Mouse (Mus musculus) right cerebral cortex, adult 18-20 months (tissue): Measurements from ENCODE around the gene Arrb1.

Experiments used
- DNase-seq: peaks from one replicate; pipeline ENCODE4 v3.0.0; 2022; ENCODE audit warnings: mixed read lengths

The Arrb1 gene

DNA sequence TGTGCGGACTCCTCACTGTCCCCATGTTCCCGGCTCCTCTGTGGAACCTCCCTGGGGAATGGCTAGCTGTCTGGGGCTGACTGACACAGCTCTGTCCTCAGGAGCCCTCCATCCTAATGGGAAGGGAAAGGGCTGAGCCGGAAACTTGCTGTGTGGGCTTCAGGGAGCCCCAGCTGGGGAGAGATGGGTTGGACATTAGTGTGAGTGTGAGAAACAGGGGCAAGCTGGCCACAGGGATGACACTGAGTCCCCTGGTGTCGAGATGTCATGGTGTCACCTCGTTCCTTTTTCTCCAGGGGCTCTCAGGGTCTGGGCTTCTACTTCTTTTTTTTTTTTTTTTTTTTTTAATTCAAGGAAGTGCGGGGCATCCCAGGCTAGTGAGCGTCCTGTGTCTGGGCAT, 47.0 kb downstream of the Arrb1 start:
- DNase-seq: no peak

DNA sequence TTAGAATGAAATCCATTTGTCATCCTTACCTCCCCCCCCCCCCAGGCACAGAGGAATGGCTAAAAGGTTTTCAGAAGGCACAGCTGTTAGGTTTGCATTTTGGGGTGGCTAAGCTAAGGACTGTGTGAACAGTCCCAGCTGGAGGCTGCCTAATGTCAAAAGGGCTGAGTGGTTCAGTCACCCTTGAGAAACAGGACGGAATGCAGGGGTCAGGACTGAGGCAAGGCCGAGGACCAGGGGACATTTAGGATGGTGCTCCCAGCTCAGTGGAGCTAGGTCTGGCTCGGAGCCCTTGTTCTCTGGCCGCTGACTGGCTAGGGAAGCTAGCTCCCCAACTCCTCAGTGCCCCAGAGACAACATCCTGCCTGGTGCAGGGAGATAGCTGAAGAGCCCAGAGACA, 47.6 kb downstream of the Arrb1 start:
- DNase-seq: no peak

DNA sequence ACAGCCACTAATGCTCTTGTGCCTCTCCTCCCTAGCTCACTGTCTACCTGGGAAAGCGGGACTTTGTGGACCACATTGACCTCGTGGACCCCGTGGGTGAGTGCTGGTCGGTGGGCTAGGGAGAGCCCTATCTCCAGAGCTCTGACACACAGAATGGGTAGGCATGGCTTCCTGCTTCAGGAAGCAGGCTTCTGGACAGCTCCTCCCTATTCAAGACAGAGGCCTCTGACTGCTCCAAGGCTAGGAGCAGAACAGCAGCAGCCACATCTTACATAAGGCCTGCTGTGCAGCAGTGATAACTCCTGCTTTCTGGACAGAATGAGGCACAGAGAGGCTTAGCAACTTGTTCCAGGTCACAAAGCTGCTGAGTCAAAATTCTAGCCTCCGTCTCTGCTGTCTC, 48.4 kb downstream of the Arrb1 start:
- no peak for DNase-seq

DNA sequence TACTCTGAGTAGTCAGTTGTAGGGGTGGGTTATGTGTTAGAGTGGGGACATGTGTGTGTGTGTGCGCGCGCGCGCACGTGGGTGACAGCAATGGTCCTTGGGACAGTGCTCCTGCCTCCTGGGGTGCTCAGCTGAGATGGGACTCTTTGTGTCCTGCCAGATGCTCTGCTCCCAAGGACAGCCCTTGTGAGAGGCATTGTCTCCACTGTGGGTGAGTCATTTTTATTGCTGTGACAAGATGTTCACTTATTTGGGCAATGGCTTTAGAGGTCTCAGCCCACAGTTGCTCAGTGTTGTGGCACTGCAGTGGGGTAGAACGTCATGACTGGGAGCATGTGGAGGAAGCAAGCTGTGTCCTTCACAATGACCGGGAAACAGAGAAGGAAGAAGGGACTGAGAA, 50.7 kb downstream of the Arrb1 start:
- DNase-seq: no peak

DNA sequence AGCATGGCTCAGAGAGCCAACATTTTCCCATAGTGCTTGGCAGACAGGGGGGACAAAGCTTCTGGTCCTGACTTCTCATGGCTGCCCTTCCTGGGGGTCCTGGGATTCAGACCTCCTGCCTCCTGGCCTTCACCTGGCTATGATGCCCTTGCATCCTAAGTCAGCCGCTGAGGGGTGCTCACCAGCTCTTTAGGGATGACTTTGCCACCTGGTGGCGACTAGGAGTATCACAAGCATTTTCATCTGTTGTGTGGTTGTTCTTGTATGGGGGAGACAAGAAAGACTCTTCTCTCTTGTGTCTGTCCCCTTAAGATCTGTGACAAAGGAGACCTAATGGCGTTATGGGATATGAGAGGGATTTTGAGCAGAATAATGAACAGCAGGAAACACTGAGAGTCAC, 54.8 kb downstream of the Arrb1 start:
- DNase-seq: peak; percentile 62

DNA sequence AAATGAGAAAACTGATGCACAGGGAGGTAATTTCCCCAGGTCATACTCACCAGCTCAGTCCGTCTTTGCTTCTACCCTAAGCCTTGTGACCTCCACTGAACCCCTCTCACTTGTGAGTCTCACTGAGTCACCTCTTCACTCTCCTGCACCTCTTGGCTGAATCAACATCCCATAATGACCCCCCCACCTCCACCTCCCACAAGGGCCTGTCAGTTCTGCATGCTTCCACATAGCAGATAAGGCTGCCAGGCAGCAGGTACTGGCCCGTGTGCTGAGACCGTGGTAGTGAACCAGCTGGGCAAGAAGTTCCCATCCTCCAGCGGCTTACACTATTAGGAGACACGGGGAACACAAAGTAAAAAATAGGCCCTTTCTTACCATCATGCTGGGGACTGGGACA, 55.4 kb downstream of the Arrb1 start:
- no peak for DNase-seq

DNA sequence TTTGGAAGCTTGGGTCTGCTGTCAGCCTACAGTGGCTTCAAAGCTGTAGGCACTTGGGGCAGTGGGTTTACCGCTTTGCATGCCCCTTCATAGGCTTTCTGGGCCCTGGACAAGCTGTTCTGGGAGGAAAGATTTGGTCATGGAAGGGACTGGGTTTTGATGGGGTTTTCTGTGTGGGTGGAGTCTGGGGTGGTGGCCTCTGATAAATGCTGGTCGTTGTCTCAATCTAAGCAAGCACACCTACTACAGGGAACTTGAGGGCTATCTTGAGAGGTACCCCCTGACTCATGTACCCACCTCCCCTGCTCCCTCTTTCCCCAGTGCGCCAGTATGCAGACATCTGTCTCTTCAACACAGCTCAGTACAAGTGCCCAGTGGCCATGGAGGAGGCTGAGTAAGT, 57.4 kb downstream of the Arrb1 start:
- DNase-seq: no peak

DNA sequence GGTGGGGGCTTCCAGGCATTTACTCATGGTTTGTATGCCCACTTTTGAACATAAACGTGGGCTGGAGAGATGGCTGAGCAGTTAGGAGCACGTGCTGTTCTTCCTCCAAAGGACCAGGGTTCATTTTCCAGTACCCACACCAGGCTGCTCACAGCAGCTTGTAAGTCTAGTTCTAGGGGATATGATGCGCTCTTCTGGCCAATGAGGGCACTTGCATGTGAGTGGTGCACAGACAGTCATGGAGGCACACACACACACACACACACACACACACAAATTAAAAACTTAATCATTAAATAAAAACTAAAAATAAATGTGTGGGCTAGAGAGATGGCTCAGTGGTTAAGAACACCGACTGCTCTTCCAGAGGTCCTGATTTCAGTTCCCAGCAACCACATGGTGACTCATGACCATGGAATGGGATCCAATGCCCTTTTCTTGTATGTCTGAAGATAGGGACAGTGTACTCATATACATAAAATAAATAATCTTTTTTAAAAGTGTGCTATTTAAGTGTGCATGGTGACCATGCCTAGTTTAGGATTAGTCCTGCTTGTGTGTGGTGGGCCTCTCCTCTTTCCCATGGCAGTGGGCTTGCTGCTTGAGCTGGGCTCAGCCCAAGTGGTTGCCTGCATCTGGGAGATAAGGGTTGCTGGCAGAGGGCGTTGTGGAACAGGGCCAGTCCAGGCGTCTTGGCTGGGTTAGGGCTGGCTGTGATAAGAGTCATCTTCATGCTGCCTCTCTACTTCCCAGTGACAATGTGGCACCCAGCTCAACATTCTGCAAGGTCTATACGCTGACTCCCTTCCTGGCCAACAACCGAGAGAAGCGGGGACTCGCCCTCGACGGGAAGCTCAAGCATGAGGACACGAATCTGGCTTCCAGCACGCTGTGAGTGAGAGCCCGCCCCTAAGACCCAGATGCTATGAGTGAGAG, 58.9 kb downstream of the Arrb1 start:
- DNase-seq: no peak

DNA sequence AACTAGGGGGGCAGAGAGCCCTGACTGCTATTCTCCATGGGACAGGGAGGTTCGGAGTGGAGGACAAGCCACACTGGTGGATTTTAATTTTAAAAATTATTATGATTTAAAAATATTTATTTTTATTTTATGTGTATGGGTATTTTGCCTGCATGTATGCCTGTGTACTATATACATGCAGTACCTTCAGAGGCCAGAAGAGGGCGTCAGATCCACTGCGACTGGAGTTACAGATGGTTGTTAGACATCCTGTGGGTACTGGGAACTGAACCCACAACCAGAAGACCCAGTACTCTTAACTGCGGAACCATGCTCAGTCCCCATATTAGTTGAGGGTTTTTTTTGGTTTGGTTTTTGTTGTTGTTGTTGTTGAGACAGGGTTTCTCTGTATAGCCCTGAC, 63.5 kb downstream of the Arrb1 start:
- DNase-seq: no peak

DNA sequence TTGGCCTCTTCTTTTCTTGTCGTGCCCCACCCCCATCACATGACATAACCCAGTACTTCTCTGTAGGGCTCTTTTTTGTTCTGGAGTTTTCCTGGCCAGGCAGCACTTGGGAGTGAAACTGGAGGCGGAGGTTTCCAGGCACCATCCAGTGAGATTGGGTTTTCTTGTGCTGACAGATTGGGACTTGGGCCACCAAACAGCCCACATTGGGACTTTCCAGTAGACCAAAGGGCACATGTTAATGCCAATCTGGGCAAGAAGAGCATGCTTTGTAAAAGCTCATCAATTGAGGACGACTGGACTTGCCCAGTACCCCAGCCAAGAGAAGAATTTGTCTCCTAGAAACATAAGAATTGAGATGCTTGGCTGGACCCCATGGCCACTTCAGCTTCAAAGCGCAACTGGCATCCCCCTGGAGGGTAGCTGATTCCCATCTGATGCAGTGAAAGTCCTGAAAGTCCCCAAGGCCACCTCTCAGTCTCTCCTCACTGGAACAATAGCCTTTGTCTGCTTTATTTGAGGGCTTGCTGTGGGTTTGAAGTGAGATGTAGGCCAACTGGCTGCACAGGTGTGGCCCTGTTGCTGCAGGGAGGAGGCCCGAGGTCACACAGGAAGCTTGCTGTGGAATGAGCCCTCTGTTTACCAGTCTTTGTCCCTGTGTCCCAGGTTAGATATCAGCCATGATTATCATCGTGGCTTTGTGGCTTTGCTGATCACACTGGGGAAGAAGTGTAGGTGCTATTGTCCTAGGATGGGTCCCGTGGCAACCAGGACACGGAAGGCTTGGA, 68.8 kb downstream of the Arrb1 start:
- DNase-seq: peak; percentile 19

DNA sequence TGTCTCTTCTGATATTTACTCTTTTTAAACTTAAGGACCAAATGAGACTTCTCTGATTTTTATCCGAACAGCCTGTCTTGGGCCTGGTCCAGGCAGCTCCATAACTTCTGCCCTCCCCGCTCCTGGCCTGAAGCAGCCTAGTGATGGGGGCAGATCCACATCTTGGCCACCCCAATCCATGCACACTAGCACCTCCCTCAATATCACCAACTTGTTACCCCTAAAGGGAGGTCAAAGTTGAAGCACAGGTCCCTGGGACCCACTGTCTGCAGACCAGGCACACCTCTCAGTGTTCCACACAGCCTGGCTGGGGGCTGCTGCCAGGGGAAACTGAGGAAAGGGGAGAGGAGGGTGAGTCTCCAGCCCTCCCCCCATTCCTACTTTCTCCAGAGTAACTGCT, 69.8 kb downstream of the Arrb1 start:
- DNase-seq: no peak

DNA sequence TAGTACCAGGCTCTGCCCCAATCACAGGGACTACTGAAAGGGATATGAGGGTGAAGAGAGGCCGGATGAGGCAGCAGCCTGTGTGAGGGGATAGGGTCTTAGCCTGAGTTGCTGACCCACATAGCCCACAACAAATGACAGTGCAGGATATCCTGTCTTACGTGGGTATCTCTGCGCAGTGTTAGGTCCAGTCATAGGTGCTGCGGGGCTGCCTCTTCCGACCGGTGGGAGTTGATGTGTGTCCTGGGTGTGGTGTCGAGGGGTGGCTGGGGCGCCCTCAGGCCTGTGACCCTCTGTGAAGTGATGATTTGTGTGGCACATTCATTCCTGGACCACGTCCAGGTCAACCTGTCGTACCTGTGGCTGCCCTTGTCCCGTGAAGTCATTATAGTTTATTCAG, 71.0 kb downstream of the Arrb1 start:
- no peak for DNase-seq

DNA sequence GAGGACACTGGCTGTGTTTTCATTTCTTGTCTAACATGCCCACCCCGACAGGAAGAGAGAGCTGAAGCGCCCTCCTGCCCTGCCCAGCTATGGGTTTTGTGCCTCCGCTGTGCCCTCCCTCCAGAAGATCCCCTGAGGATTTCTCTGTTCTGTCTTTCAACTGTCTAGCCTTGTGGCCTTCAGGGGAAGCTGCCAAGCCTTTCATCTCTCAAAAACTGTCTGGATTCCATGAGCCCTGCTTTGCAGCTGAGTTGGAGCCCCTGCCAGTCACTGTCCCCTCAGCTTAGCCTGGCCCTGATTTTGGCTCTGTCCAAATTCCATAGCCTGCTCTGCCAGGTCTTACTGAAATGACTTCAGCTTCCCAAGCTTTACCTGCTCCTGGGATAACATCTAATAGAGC, 71.5 kb downstream of the Arrb1 start:
- no peak for DNase-seq

DNA sequence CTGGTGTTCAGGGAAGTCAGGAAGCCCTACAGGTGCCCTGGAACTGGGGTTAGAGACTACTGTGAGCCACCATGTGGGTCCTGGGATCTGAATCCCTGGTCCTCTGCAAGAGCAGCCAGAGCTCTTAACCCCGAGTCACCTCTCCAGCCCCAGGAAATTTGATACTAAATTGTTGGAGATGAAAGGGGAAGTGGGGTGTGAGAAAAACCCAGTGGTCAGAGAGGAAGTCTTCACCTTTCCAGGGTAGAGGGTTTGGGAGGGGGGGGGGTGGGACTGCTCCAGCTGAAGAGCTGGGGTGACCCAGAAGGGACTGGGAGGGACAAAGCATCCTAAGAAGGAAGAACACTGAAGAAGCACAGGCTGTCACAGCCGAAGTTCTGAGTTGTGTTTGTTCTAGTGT, 72.4 kb downstream of the Arrb1 start:
- no peak for DNase-seq

DNA sequence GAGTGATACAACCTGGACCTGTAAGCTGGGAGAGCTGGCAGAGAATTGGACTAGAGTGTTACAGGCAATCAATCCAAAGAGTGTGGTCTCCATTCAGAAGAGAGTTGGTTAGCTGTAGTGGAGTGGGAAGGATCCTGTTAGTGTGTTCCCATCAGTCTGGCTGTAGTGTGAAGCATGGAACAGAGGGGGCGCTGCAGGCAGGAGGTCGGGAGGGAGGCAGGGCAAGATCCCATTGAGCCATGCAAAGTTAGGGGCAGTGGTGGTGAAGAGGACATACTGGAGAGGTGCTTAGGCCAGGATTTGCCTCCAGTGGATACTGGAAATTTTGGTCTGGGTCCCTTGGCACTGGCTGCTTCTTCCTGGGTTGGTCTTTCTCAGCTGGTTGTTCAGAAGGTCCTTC, 83.0 kb downstream of the Arrb1 start:
- no peak for DNase-seq

DNA sequence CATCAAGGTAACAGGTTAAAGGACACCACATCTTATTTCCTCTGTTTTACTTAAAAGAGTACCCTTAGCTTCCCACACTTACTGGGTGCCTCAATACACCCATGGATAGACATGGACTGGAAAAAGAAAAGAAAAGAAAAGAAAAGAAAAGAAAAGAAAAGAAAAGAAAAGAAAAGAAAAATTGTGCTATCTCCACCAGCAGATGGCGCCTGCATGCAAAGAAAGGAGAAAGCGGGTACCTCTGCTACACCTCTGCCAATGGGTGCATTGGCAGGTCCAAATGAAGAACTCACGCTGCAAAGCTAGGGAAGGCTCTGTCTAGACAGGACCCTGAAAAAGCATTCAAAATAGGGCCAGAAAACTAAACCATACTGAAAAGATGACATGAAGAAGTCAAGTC, 83.6 kb downstream of the Arrb1 start:
- peak; percentile 33 for DNase-seq

DNA sequence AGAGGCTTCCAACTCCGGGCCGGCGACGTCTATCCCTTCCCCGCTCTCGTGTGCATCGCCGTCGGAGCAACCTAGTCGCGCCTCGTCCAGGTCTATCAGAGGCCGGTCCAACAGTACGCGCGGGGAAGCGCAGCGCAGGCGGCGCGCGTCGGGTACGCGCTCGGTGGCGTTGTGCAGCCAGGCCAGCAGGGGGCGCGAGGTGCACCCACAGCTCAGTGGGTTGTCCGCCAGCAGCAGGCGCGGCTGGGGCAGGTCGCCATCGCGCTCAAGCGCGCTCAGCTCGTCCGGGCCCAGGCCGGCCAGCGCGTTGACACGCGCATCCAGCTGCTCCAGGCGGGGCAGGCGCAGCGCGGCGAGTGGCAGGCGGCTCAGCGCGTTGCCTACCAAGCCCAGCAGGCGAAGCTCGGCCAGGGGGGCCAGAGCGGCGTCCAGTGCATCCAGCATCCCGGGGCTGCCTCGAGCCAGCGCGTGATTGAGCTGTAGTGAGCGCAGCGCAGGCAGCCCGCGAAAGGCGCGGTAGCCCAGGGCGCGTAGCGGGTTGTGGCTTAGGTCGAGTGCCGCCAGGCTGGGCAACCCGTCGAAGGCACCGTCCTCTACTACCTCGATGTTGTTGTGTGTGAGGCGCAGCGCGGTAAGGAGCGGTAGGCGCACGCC, 90.6 kb downstream of the Arrb1 start:
- peak; percentile 89 for DNase-seq

DNA sequence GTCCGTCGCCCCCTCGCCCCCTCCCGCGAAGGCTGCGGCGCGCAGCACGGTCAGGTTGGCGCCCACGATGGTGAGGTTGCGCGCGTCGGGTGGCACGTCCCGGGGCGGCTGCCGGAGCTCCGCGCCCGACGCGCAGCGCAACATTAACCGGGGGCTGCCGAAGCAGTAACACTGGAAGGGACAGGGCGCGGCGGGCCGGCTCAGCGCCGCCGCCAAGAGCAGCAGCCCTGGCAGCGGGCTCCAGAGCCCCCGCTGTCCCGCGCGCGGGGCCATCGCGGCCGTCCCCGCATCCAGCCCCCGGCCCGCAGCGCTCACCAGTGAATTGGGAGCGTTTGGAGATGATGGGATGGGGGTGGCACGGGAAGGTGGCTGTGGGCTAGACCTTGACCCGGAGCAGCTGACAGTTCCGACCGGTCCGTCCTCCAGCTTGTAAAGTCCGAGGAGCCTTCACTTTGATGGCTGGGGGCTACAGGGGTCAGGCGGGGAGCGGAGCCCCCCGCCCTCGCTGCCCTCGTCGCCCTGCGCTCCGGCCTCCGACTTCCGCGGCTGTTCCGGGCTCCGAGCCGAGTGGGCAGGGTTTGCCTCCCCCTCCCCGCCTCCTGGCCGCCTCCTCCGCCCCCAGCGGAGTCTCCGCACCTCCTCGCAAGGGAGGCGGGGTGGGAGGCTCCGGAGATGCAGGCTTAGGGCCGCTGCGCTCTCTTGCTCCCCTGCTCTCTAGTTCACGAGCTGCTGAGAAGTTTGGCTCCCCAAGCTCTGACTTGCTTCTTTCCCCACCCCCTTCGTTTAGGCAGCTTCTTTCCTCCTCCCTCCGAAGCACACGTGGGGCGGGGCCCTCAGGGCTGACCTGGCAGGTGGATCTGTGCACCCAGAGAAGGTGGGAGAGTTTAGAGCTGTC, 91.4 kb downstream of the Arrb1 start, which contains the start of gene Tpbgl:
Gene Tpbgl, minus strand, starts transcription at position 728 of the 895 bp plus-strand sequence.
- peak; percentile 40 for DNase-seq

DNA sequence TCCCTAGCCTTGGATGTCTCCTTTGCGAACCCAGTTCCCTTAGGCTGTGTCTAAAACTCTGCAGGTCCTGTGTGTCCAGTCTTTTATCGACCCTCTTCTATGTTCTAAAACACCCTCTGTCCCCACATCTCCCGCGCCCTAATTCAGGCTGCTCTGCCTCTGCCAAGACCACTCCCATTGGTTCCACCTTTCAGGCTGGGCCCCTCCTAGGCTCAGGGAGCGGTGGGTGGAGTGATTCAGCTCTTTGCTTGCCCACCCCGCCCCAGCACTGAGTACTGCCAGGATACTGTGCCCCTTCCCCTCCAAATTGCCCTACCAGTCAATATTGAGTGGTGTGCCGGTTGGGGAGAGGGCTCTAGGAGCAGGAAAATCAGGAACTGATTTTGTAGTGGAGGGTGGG, 92.1 kb downstream of the Arrb1 start:
- DNase-seq: no peak

DNA sequence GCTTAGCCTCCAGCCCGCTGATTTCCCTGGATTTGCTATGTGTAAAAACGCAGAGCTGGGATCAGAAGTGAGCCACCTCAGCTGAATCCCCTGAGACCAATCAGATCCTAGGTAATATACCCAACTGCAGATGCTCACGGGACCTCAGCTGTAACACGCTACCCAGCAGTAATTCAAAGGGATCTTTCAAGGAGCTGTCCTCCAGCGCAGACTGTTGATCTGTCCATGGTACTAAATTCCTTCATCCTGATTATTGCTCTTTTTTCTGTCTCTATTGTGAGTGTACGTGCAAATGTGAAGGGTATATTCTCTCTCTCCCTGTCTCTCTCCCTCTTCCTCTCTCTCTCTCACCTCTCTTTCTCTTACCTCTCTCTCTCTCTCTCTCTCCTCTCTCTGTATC, 97.0 kb downstream of the Arrb1 start:
- DNase-seq: no peak

DNA sequence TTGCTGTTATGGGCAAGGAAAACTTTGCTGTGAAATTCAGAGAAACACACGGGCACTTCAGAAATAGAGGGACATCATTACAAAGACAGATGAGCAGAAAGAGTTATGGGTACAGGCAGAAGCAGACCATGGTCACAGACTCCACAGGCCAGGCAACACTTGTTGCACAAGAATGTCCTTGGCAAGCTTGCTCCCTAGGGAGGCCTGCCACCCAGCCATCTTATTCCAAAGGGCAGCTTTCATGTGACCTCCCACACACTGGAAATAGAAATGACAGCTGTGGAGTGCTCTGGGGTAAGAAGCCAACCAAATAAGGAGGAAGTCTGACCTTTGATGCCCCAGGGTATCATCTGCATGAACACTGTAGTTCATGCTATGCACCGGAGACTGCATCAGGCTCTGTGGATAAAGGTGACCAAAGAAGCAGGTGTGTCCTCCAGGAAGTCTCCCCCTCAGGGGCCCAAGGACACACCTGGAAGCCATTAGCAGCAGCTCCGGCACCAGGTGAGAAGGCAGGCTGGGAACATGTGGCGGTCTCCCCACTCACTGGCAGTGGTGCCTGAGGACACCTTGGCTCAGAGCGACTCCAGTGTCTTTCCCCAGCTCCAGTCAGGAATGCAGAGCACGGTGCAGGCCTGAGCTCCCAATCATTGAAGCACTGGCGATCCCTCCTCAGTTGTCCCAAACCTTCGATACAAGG, 98.8 kb downstream of the Arrb1 start:
- no peak for DNase-seq

DNA sequence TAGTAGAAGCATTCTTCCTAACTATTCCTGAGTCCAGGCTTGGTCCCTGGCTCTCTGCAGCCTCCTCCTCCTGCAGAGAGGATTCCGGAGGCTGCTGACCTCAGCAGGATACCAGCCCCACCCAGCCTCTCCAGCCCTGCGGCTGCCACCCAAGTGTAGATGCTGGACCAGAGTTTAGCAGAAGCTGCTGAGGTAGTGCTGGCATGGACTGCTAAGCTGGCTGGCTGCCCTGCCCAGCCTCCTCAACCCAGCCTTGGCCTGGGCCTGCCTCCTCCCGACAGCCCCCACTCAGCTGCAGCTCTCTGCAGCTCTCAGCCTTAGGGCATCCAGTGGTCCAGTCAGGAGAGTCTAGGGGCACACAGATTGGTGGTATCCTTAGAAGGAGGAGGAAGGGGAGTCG, 106.0 kb downstream of the Arrb1 start:
- no peak for DNase-seq
